Mouse (Mus musculus): ENCODE data around the gene Pnmal1. TPM values are rescaled to one million over a fixed set of nuclear protein-coding genes. Genes with fewer than 3 reads are reported as not detected.
A peak's percentile ranks its signal among the peaks of the same experiment; 100 is the strongest.

The Pnmal1 gene
- total RNA-seq, 2 experiments from 2014 or later, result 104 to 117 TPM

DNA sequence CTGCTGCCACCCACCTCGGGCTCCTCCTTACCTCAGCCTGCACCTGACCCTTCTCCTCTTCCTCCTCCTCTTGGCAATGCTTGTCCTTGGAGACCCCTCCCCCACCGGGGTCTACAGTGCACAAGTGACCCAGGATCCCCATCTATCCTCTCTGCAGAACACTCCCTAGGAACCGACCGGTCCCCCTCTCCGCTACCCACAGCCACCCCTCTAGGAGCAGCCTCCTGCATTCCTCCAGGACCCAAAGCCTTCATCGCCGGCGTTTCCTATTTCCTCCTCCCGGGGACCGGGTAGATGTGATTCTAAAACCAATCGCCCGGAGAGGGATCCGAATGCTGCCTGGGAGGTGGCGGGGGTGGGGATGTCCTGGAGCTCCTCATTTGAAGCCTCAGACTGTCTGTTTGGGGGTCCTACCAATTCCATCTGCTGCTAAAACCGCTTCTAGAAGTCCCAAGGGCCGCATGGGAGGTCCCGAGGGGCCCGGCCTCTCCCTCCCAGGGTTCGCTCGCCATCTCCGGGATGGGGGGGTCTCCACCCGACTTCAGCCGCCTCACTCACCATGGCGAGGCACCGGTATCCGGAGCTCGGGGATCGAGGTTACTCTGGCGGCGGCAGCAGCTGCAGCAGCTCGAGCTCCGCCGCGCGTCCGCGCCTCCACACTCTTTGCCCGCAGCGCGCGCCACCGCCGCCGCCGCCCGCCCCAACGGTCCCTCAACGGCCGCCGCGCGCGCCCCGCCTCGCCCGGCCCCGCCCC, 36.0 kb upstream of the Pnmal1 start:
- peak in 1 of 2 experiments; percentile 47 for DNase-seq (ENCODE audit: extremely low spot score in 1 of 2, low spot score in 1 of 2)

DNA sequence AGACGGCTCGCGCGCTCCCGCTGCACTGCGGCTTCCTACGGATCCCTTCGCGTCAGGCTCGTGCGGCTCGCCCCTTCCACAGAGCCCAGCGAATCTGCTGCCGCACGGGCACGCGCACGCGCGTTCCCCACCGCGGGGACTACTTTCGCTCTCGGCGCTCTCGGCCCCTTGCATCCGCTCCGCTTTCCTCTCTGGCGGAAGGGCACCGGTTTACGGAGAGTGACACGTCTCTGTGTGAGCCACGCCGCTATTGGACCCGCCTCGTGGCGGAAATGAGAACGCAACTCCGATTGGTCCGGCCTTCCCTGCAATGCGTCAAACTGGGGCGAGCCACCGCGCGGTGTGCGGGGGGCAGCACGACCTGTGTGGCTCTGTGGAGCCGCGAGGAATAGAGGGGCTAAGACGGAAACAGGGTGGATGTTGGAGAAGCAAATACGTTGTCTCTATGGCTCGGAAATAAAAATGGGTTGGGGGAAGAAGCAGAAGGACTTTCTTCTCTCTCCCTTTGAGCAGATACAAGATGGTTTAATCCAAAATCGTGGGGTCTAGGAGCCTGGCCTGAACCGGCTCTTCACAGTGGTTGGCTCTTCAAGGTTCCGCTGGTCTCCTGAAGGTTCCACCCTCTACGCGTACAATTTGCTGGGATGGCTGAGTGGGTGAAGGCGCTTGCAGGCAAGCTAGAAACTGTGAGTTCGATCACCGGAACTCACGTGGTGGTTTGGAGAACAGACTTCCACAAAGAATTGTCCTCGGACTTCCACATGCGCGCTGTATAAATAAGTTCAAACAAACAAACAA, 35.2 kb upstream of the Pnmal1 start, which contains the start of gene Calm3:
Gene Calm3, minus strand, starts transcription at position 78 of the 798 bp plus-strand sequence.
- peak; percentile 99 to 100 for DNase-seq (ENCODE audit: extremely low spot score in 1 of 2, low spot score in 1 of 2)

- DNase-seq (ENCODE audit: extremely low spot score in 1 of 2, low spot score in 1 of 2), result no peak
Observed at GRCm38 (mm10) chr7:16928341-16928740, 31.1 kb upstream of the Pnmal1 start.

- DNase-seq (ENCODE audit: extremely low spot score in 1 of 2, low spot score in 1 of 2), result peak; percentile 76 to 77
Observed at GRCm38 (mm10) chr7:16930850-16931249, 28.6 kb upstream of the Pnmal1 start.

- peak; percentile 81 to 97 for DNase-seq (ENCODE audit: extremely low spot score in 1 of 2, low spot score in 1 of 2)
Observed at GRCm38 (mm10) chr7:16931968-16932627, 27.4 kb upstream of the Pnmal1 start.

- peak; percentile 36 to 75 for DNase-seq (ENCODE audit: extremely low spot score in 1 of 2, low spot score in 1 of 2)
Observed at GRCm38 (mm10) chr7:16932704-16933577, 26.5 kb upstream of the Pnmal1 start.

DNA sequence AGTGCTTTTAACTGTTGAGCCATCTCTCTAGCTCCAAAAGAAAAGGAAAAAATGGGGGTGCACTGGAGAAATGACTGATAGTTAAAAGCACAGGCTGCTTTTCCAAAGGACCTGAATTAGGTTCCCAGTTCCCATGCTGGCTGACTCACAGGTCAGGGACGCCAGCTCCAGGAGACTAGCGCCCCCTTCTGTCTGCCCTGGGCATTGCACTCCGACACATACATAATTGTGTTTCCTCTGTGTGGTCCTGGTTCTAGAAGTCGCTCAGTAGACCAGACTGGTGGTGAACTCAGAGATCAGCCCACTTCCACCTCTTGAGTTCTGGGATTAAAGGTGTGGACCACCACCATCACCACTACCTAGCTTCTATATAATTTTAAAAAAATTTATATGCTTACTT, 22.2 kb upstream of the Pnmal1 start:
- no peak for DNase-seq (ENCODE audit: extremely low spot score in 1 of 2, low spot score in 1 of 2)

DNA sequence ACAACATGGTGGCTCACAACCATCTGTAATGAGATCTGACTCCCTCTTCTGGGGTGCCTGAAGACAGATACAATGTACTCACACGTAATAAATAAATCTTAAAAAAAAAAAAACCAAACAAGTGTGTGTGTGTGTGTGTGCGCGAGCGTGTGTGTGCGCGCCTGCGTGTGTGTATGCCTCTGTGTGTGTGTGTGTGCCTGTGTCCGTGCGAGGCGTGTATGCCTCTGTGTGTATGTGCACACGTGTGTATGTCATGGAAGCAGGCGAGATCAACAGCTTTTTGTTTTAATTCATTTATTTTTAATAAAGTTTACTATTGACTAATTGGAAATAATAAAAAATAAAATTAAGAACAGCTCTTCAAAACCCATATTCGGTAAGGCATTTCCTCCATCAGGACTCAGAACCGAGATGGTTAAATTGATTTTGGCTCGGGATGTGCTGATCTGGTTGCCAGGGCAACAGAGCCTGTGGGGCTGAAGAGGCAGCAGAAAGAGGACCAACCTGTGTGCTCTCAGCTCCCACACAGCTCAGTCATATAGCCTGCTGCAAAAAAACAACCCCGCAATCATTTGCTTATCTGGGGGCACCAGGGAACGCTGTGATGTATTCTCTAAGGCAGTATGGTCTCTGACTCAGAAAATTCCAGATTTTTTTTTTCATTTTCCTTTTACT, 21.2 kb upstream of the Pnmal1 start:
- peak in 1 of 2 experiments; percentile 30 for DNase-seq (ENCODE audit: extremely low spot score in 1 of 2, low spot score in 1 of 2)

GRCm38 (mm10) chr7:16940292-16940691, 19.2 kb upstream of the Pnmal1 start:
- DNase-seq (ENCODE audit: extremely low spot score in 1 of 2, low spot score in 1 of 2), result no peak

DNA sequence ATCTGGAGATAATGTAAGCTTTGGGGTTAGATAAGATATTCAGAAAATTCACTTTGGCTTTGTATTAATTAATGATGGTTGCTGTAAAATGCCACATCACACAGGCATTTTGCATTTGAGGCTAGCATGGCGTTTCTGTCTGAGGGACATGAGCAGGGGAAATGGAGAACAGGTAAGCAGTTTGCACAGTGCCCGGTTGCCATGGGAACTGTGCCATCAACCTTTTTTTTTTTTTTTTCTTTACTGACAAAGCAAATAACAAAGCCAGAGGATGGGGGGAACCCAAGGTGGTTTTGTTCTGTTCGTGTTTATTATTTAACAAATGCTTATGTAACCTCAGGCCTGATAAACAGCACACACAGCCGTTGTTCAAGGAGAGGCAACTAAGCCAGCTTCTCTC, 16.6 kb upstream of the Pnmal1 start:
- DNase-seq (ENCODE audit: extremely low spot score in 1 of 2, low spot score in 1 of 2), result no peak

DNA sequence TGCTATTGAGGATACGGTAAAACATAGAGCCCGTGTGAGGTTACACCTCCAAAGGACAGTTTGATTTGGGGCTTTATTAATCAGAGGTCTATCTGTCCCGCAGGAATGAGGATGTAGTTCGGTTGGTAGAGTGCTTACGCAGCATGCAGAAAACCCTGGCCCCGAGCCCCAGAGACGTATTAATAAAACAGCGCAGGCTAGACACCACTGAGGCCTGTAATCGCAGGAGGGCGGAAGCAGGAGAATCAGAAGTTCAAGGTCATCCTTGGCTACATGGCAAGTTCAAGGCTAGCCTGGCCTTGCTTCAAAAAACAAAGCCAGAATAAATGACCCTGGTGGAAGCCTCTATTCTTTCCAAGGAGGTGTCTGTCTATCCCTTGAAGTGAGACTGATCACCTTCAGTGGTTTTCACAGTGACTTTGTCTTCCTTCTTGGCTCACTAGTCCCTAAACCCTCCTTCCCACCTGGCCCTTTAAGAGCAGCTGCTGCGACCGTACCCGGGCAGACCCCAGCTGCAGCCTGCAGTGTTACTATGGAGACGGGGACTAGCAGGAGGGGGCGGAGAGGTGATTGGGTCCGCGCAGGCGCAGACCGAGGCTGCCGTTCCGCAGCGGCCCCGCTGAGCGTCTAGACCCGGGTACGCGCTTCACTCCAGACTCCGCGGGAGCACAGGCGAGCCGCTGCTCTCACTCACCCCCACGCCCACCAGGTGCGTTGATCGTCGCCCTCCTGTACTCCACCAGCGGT, 15.2 kb upstream of the Pnmal1 start, which contains the start of gene Pnmal2:
Gene Pnmal2, plus strand, starts transcription at position 622 of the 747 bp plus-strand sequence.
- peak; percentile 82 to 85 for DNase-seq (ENCODE audit: extremely low spot score in 1 of 2, low spot score in 1 of 2)

DNA sequence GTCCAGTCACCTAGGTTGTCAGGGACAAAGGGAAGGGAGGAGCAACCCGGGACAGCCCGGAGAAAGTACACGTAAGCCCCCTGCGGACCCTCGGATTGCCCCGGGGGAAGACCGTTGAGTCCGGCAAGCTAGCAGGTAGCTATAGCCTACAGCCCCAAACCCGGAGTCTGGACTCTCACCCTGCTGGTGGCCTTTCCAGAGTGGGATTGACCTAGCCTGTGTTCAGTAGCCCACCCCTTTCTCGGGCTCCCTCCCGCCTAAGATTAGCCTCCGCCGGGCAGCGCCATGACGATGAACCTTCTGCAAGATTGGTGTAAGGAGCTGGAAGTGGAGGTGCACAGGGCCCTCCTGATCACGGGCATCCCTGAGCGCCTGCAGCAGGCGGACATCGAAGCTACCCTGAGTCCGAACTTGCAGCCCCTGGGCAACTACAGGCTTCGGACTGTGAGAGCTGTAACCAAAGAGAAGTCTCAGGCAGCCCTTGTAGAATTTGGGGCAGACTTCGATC, 14.6 kb upstream of the Pnmal1 start:
- DNase-seq (ENCODE audit: extremely low spot score in 1 of 2, low spot score in 1 of 2), result no peak

- DNase-seq (ENCODE audit: extremely low spot score in 1 of 2, low spot score in 1 of 2), result no peak
Observed at GRCm38 (mm10) chr7:16945419-16945818, 14.1 kb upstream of the Pnmal1 start.

DNA sequence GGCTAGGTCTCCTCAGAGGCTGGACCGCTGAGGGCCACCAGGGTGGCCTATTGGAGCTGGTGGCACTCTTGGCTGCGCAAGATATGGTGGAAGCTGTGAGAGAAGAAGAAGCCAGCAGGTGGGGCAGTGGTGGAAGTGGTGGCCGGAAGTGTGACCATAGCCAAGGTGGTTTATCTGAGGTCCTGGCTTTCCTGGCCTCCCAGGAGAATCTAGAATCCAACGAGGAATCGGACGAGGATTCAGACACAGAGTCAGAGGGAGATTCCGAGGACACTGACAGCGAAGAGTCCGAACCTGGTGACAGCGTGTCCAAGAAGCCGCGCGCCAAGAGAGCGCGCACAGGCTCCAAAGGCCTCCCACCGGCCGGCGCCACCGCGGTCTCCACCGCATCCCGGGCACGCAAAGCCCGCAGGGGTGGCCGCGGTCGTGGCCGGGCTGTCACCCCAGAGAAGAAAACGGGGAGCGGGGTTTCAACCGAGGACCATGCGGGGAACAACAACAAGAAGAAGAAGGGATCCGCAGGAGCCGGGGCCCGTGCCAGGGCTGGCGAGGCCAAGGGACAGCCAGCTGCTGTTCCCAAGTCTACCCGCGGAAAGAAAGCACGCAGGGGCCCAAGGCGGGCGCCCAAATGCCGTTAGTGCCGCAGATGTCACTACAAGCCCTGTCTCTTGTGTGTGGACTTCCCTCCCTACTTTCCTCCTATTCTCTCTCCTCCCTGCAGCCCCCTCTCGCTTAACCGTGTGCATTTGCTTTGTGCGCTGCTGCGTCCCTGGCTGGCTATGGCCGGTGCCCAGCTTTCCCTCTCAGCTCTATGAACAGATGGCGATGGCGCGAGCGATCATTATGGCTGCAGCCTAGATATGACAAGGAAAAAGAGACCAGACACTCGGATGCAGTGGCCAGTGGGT, 12.8 kb upstream of the Pnmal1 start:
- DNase-seq (ENCODE audit: extremely low spot score in 1 of 2, low spot score in 1 of 2), result no peak

DNA sequence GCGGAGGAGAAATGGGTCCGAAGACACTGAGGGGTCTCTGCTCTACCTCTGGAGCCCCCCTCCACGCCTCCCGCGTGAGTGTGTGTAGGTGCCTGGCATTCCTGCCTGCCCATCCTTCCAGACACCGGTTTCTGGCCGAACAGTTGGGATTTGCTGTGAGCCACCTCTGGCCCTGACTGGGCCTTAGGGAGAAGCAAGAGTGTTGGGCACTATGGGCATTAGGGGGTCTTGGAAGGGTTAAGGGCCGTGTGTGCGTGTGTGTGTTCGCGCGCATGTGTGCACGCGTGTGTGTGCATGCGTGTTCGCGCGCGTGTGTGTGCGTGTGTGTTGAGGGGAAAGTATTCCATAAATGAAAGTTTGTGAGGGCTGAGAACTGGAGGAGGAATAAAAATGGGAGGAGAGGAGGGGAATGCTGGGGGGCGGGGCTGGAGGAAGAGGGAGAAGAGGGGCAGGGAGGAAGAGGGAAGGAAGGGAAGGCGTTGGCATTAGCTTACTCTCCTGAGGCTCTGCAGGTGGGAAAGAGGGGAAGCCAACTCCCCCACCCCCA, 12.1 kb upstream of the Pnmal1 start:
- DNase-seq (ENCODE audit: extremely low spot score in 1 of 2, low spot score in 1 of 2), result no peak

- DNase-seq (ENCODE audit: extremely low spot score in 1 of 2, low spot score in 1 of 2), result no peak
Observed at GRCm38 (mm10) chr7:16947959-16948361, 11.5 kb upstream of the Pnmal1 start.

DNA sequence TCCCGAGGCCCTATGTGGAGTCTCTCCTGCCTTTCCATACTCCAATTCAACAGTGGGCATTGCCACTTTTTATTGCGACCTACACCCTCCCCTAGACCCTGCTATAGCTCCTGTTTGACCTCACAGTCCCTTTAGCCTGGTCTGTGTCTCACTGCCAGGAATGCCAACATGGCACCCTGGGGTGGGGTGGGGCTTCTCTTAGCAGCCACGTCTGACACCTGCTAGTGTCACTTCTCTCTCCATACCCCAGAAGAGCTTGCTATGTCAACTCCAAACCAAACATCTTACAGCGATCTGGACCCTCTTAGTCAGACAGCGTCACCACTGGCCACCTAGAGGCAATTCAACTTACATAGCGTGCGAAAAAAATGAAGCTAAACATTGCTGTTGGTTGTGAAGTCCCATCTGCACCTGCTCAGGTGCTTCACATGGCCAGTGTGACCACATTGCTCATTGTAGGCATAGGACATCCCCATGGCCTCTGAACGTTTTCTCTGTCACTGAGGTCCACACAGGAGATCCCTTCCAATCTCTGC, 10.5 kb upstream of the Pnmal1 start:
- no peak for DNase-seq (ENCODE audit: extremely low spot score in 1 of 2, low spot score in 1 of 2)

Data from layer of hippocampus, postnatal 25 days (tissue).